Mouse (Mus musculus) heart, embryonic 16.5 days (tissue): Measurements from ENCODE around the gene Sgtb. TPM values are rescaled to one million over a fixed set of nuclear protein-coding genes. Genes with fewer than 3 reads are reported as not detected.

Experiments used
- ATAC-seq: fragments of 200-750 bp; cut with Nextera tagmentation; replicated peaks from 2 replicates; pipeline ENCODE4 v1.8.0; 2017; ENCODE audit warnings: moderate number of reproducible peaks; ENCODE audit not compliant: insufficient read depth, low FRiP score; ENCODE audit errors: extremely low read depth
- H3K27ac ChIP-seq: fragments of 300-500 bp; sonication (generic); 2 replicates; pipeline ENCODE4 v1.5.1; 2014; ENCODE audit warnings: mild to moderate bottlenecking, low read length, control low read depth, moderate library complexity
- H3K27me3 ChIP-seq: fragments of 300-500 bp; sonication (generic); 2 replicates; pipeline ENCODE4 v1.6.1; 2014; ENCODE audit warnings: low read length, mixed read lengths; ENCODE audit not compliant: control insufficient read depth, insufficient read depth
- H3K36me3 ChIP-seq: fragments of 300-500 bp; sonication (generic); 2 replicates; pipeline ENCODE4 v1.6.1; 2014; ENCODE audit not compliant: control insufficient read depth, insufficient read depth
- H3K4me1 ChIP-seq: fragments of 300-500 bp; sonication (generic); 2 replicates; pipeline ENCODE4 v1.6.1; 2014; ENCODE audit warnings: low read length, mixed read lengths; ENCODE audit not compliant: control insufficient read depth, insufficient read depth
- H3K4me2 ChIP-seq: fragments of 300-500 bp; sonication (generic); 2 replicates; pipeline ENCODE4 v1.6.1; 2014; ENCODE audit warnings: low read depth, mild to moderate bottlenecking, control low read depth, low read length
- H3K4me3 ChIP-seq: fragments of 300-500 bp; sonication (generic); 2 replicates; pipeline ENCODE4 v1.5.1; 2014; ENCODE audit warnings: mild to moderate bottlenecking, control low read depth, low read length
- H3K9ac ChIP-seq: fragments of 300-500 bp; sonication (generic); 2 replicates; pipeline ENCODE4 v1.6.1; 2014; ENCODE audit warnings: low read length, control low read depth
- H3K9me3 ChIP-seq: fragments of 300-500 bp; sonication (generic); replicated peaks from 2 replicates; pipeline ENCODE4 v1.6.1; 2016; ENCODE audit warnings: low read length; ENCODE audit not compliant: control insufficient read depth
- WGBS: fragments of 180-500 bp; shearing (Covaris S2); extraction: QIAGEN DNeasy Blood & Tissue Kit; methylation state at CpG from one replicate; pipeline ENCODE4 v1.1.7; 2014; 5-methylcytosine and 5-hydroxymethylcytosine counted together
- polyA plus RNA-seq: library from polyadenylated mRNA; unstranded; fragments of >200 nt; fragmentation: Nextera tagmentation; extraction: Ambion mirVana; gene quantifications from 2 replicates; pipeline ENCODE4 v1.2.1, GENCODE M21; 2015

Gene Sgtb
- polyA plus RNA-seq, 1 experiment from 2014 or later, result 1.8 TPM

DNA sequence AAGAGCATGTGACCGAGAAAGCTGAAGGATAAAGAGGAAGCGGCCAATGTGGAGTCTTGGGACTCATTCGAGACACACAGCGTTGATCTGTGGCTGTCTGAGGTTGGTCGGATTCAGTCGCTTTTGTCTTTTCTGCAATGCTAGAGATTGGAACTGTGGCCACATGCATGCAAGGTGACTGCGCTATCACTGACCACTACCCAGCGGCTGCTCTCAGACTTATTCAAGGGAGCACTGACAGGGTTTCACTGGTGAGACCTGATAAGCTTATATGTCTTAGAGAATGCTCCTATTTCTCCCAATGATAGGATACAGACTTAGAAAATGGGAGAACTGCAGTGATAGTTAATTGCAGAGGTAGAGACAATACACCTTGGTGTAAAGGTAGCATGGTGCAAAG lies 35.3 kb upstream of the Sgtb start:
- Histone ChIP-seq H3K4me2 (no peak overlapping the region), H3K9me3 (no peaks in the 10 kb centered on the region), H3K4me1 (peaks cover 14% of the 10 kb centered on the region), H3K27me3 (no peaks in the 10 kb centered on the region), H3K4me3 (no peak overlapping the region), H3K27ac (0 out of 2 replicates have a peak overlapping the region, but pooled peaks have one; percentile 26), H3K36me3 (peaks cover 5% of the 10 kb centered on the region; the same call in 1 of the 2 replicates), H3K9ac (no peak overlapping the region)
- WGBS, result 89% methylated on average over 8 of the region's 8 CpGs
- ATAC-seq, result no peak

- Histone ChIP-seq H3K4me2 (no peak overlapping the region; the same call in 1 of the 2 replicates), H3K27me3 (no peaks in the 10 kb centered on the region), H3K4me1 (peaks cover 9% of the 10 kb centered on the region), H3K27ac (0 out of 2 replicates have a peak overlapping the region, but pooled peaks have one; percentile 26), H3K4me3 (no peak overlapping the region), H3K9ac (no peak overlapping the region), H3K36me3 (peaks cover 5% of the 10 kb centered on the region; the same call in 1 of the 2 replicates), H3K9me3 (no peaks in the 10 kb centered on the region)
- WGBS, result 56% methylated on average over 10 of the region's 10 CpGs
- ATAC-seq, result peak; percentile 86
Measured at GRCm38 (mm10) chr13:104074731-104075130, 34.8 kb upstream of the Sgtb start.

- Histone ChIP-seq H3K4me2 (no peak overlapping the region), H3K27ac (no peak overlapping the region), H3K27me3 (no peaks in the 10 kb centered on the region), H3K9ac (no peak overlapping the region), H3K9me3 (no peaks in the 10 kb centered on the region), H3K4me1 (peaks cover 5% of the 10 kb centered on the region; the same call in 1 of the 2 replicates), H3K4me3 (no peak overlapping the region), H3K36me3 (peaks cover under 1% of the 10 kb centered on the region; the same call in 1 of the 2 replicates)
- WGBS, result 73% methylated on average over 6 of the region's 6 CpGs
- no peak for ATAC-seq
Measured at GRCm38 (mm10) chr13:104076993-104077392, 32.5 kb upstream of the Sgtb start.

DNA sequence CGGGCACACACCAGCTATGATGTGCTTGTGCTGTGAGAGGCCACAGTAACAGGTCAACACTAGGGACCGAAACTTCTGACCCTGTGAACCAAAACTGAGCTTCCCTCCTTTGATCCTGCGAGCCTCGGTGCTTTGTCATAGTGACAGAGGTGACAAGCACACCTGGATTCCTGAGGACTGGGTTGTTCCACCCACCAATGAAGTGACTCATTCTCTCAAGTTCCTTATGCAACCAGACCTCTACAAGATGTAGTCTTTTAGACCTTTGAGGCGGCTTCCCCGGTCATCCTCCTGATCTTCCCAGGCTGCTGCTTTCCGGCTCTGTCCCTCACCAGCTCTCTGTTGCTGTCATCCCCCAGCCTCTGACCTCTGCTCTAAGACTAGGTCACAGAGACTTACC lies 27.0 kb upstream of the Sgtb start:
- Histone ChIP-seq H3K36me3 (no peaks in the 10 kb centered on the region), H3K27me3 (no peaks in the 10 kb centered on the region), H3K27ac (no peak overlapping the region), H3K9ac (no peak overlapping the region), H3K9me3 (no peaks in the 10 kb centered on the region), H3K4me3 (no peak overlapping the region), H3K4me1 (no peaks in the 10 kb centered on the region), H3K4me2 (no peak overlapping the region)
- ATAC-seq, result no peak
- 78% methylated on average over 7 of the region's 7 CpGs for WGBS

- no peaks in the 10 kb centered on the region for H3K9me3 ChIP-seq
- no peak for ATAC-seq
- no peak overlapping the region for H3K27ac ChIP-seq
- H3K9ac ChIP-seq, result no peak overlapping the region
- H3K36me3 ChIP-seq, result no peaks in the 10 kb centered on the region
- no peak overlapping the region for H3K4me2 ChIP-seq
- no peaks in the 10 kb centered on the region for H3K27me3 ChIP-seq
- H3K4me1 ChIP-seq, result no peaks in the 10 kb centered on the region
- WGBS, result 58% methylated on average over 2 of the region's 2 CpGs
- H3K4me3 ChIP-seq, result no peak overlapping the region
Measured at GRCm38 (mm10) chr13:104084600-104084999, 24.9 kb upstream of the Sgtb start.

- Histone ChIP-seq H3K9ac (no peak overlapping the region), H3K4me3 (no peak overlapping the region), H3K36me3 (no peaks in the 10 kb centered on the region), H3K4me2 (no peak overlapping the region), H3K9me3 (no peaks in the 10 kb centered on the region), H3K4me1 (no peaks in the 10 kb centered on the region), H3K27me3 (no peaks in the 10 kb centered on the region), H3K27ac (no peak overlapping the region)
- 25% methylated on average over 1 of the region's 1 CpGs for WGBS
- ATAC-seq, result peak; percentile 75
Measured at GRCm38 (mm10) chr13:104089387-104089786, 20.2 kb upstream of the Sgtb start.

GRCm38 (mm10) chr13:104091734-104092133 lies 17.8 kb upstream of the Sgtb start:
- Histone ChIP-seq H3K4me3 (no peak overlapping the region), H3K36me3 (no peaks in the 10 kb centered on the region), H3K9me3 (no peaks in the 10 kb centered on the region), H3K4me2 (no peak overlapping the region), H3K9ac (no peak overlapping the region), H3K4me1 (peaks cover 14% of the 10 kb centered on the region), H3K27me3 (no peaks in the 10 kb centered on the region), H3K27ac (no peak overlapping the region)
- WGBS, result 2% methylated on average over 1 of the region's 1 CpGs
- ATAC-seq, result no peak

- ATAC-seq, result peak; percentile 50; the same call in 1 of the 2 replicates
- H3K27ac ChIP-seq, result no peak overlapping the region
Measured at GRCm38 (mm10) chr13:104094531-104095385, 14.8 kb upstream of the Sgtb start.

DNA sequence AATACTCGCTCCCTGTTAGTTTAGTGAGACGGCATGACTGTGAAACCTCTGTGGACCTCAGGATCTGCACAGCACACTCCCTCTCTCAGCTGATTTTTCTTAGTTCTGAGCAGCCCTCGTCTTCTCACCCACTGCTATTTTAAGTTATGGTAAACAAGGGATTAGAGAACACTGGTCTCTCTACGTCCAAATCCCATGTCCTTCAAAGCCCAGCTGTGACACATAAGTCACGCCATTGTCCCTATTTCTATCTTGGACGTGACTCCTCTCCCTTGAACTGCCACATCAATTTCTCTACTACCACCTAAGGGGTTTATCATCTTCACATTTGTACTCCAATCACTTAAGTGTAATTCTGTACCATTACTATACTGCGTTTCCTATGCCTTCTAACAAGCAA lies 13.6 kb upstream of the Sgtb start:
- no peak overlapping the region for H3K9ac ChIP-seq
- no peak overlapping the region for H3K4me3 ChIP-seq
- H3K27me3 ChIP-seq, result no peaks in the 10 kb centered on the region
- H3K27ac ChIP-seq, result no peak overlapping the region
- 0 out of 2 replicates have a peak, but pooled peaks cover 2% of the 10 kb centered on the region for H3K9me3 ChIP-seq
- WGBS, result 53% methylated on average over 7 of the region's 7 CpGs
- no peak overlapping the region for H3K4me2 ChIP-seq
- no peaks in the 10 kb centered on the region for H3K36me3 ChIP-seq
- peaks cover 24% of the 10 kb centered on the region for H3K4me1 ChIP-seq
- no peak for ATAC-seq

More at GRCm38 (mm10) chr13:104094531-104095385, 14.8 kb upstream of the Sgtb start:
- Histone ChIP-seq H3K9ac (no peak overlapping the region), H3K4me3 (no peak overlapping the region), H3K36me3 (no peaks in the 10 kb centered on the region), H3K9me3 (no peaks in the 10 kb centered on the region), H3K4me1 (peaks cover 24% of the 10 kb centered on the region), H3K4me2 (no peak overlapping the region), H3K27me3 (no peaks in the 10 kb centered on the region)
- 75% methylated on average over 11 of the region's 11 CpGs for WGBS
